Mouse (Mus musculus) thymus, postnatal 4 days (tissue): ENCODE data around the gene Gstm3.

Source experiments
- DNase-seq: peaks from one replicate; pipeline ENCODE4 v3.0.0; 2021

The Gstm3 gene

GRCm38 (mm10) chr3:107927841-107928240, 41.2 kb downstream of the Gstm3 start:
- DNase-seq, result no peak

- DNase-seq, result no peak
Measured at GRCm38 (mm10) chr3:107925335-107925734, 43.7 kb downstream of the Gstm3 start.

GRCm38 (mm10) chr3:107920348-107920747, 48.7 kb downstream of the Gstm3 start:
- DNase-seq, result no peak

- peak; percentile 59 for DNase-seq
Measured at GRCm38 (mm10) chr3:107917783-107918408, 51.2 kb downstream of the Gstm3 start.

- peak; percentile 13 for DNase-seq
Measured at GRCm38 (mm10) chr3:107917097-107917496, 52.0 kb downstream of the Gstm3 start.

GRCm38 (mm10) chr3:107916674-107917073, 52.4 kb downstream of the Gstm3 start:
- no peak for DNase-seq
